Mouse (Mus musculus) heart, adult 18-20 months (tissue): ENCODE results near the gene Rgs17. TPM values are rescaled to one million over a fixed set of nuclear protein-coding genes. Genes with fewer than 3 reads are reported as not detected.
"Not testable (repeated sequence)": the region's sequence is repeated elsewhere in the genome, so short reads cannot be mapped to it uniquely, and the experiment has no call there.

Source experiments
- DNase-seq, 2 experiments: peaks; one replicate each; pipeline ENCODE4 v3.0.0; 2021 to 2022; ENCODE audit warnings: mixed read lengths in 1 of 2
- long read RNA-seq, 2 experiments: library from polyadenylated mRNA; stranded (forward); transcript quantifications; one replicate each; pipeline ENCODE4 v2.0.0; 2021
- total RNA-seq, 2 experiments: library from RNA; stranded (reverse); gene quantifications; 2 replicates each; pipeline ENCODE4 v1.2.3; 2021

Gene Rgs17
- total RNA-seq: 1 to 10 TPM in 1 of 2 experiments, under 1 TPM in 1; 0.67 to 1.1 TPM
- long read RNA-seq, experiment 1: 0 reads
- long read RNA-seq, experiment 2, partial matches to known transcripts: 0 of 1 reads
- long read RNA-seq, experiment 2, other reads (novel, unspliced or antisense): 1 of 1 reads

DNA sequence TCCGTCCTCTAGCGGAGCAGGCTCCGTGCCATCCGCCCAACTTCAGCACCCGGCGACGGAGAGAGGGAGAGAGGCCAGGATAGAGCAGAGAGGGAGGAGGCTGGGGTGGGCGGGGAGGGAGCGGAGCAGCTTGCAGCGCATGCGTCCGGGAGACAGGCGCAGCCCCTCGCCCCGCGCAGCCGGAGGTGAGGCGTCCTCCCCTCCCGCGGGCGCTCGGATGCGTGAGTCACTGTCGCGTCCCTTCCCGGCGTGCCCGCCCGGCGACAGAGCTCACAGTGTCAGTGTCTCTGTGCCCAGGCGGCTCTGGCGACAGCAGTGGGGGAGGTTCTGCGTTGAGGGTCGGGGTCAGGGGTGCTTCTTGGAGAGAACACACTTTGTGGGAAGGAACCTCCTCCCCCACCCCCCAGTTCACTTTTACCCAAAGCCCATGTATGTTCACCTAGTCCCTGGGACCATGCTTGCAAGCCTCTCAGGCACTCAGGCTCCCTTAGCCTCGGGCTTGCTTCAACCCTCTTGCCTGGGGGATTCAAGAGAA is at the start of gene Rgs17:
Gene Rgs17 (minus strand): TSS at position 107 of the 535 bp plus-strand sequence.
- peak; percentile 39 to 49 for DNase-seq

DNA sequence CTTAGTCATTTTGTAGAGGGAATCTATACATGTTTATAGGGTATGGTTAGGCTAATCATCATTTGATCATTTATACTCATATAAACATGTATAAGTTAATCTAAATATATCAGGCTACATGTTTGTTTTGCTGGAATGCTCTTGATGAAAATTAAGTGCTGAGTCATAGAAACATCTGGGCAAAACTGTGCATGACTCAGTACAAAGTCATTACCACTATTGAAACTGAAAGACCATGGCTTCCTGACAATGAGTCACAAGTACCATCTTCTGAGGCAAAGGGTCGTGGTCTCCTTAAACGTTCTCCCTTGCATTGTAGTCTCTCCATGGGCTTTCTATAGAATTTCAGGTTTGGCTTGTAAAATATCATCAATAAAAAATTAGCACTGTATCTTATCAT is 45.5 kb upstream of the Rgs17 start:
- no peak for DNase-seq

DNA sequence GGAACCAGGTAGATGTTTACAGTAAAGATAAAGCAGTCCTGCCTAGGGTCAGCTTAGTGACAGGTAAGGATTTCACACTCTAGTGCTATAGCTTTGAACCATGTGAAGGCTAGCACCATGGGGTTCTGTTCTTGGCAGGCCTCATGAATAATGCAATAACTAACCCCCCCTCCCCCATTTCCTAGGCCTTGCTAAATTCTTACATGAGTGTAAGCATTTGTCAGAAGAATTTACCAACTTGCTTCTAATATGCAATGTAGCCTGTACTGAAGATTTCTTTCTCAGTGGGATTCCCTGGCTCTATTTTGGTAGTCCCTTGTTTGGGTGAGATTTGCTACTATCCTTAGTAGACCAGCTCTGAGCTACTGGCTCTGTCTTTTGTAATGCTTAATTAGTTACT is 31.6 kb upstream of the Rgs17 start:
- DNase-seq: not testable (repeated sequence)

DNA sequence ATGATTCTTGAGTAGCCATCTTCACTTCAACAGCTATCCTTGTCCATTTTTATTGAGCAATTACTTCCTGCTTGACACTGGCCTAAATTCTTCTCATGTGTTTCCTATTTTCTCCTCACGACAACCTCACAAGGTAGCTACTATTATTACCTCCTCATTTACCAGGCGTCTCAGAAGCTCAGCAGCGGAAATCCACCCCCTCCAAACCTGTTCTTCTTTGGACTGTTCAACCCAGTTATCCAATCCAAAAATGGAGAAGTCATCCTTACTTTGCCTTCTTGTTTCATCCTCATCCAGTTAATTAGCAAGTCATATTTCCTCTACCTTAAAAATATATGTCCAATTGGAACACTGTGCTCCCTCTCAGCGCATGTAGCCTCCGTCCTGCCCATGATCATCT is 2.1 kb upstream of the Rgs17 start:
- no peak for DNase-seq

DNA sequence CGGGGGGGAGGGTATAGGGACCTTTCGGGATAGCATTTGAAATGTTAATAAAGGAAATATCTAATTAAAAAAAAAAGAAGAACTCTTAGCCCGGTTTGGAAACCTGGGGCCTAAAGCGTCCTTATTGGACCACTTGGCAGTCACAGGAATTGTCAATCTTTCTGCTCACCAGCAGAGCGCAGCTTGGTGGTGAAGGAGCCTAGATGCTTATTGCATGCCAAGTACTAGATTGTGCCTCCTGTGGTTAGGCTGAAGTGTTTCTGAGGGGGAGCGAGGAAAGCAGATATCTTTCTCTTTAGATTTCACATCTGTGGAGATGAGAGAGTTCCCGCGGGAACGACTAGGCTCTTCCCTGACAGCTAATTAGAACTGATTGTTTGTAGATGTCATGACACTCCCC is 896 bp upstream of the Rgs17 start:
- DNase-seq: no peak

DNA sequence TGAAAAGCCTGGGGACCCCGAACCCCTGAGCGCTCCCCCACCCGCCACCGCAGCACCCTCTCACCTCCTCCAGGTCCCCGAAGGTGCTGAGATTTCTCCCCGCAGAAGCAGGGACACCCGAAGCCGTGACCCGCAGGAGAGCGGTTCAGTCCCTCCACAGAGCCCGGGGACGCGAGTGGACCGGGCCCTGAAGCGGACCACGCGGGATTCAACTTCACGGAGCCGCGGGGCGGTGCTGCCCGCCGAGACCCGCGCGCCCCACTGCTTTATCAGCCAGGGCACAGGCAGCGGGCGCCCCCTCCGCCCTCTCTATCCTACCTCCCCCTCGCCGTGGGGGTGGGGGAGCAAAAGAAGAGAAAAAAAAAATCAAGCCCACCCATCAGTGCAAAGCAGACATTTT is 429 bp downstream of the Rgs17 start:
- no peak for DNase-seq

DNA sequence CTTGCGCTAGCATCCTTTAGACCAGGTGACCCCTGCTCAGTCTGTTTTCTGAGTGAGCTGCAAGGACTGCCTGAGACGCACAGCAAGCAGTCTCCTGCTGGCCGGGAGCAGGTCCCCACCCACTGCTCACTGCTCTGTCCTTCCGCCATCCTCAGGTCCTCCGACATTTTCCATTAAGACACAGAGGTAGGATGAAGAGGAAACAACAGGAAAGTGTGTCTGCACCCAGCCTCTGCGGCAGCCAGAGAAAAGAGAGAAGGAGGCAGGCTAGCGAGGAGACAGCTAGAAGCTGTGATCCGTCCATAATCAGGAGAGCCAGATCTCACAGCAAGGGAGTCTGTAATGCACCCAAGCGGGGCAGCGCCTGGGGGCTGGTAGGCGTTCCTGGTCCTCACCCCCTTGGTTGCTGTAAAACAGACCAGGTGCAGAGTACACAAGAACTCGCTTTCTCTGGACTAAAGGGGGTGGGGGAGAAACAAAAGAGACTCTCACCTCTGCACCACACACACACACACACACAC is 1.1 kb downstream of the Rgs17 start:
- peak in 1 of 2 experiments; percentile 6 for DNase-seq

DNA sequence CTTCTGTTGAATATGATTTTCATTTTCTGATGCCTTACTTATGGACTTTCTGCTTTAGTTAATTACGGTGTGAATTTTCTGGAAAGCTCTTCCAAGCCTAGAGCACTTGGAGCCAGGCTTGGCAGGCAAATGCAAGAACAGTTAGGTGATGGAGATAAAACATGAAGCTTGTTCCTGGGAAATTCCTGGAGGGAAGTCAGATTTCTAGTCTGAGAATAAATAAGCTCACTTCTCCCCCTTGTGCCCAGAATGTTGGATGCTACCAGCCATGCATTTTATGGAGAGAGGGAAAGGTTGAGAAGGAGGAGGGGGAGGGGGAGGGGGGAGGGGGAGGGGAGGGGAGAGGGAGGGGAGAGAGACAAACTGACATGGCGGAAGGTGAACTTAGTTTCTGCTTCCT is 17.8 kb downstream of the Rgs17 start:
- DNase-seq: no peak

DNA sequence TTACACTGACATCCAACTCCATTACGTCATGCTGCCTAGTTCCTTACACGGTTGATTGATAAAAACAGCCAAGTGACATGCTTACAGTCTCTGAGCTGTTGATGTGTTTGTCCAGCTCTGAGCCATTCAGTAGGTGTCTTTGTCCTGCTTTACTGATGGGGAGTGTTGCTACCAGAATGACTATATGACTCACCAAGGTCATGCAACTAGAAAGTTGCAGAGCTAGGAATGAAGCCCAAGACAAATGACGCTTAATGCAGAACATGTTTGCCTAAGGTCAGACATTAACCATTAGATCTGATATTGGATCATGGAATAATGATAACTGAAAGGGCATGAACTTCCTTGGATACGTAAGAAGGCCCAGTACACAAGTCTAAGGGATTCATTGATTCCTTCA is 20.4 kb downstream of the Rgs17 start:
- no peak for DNase-seq

DNA sequence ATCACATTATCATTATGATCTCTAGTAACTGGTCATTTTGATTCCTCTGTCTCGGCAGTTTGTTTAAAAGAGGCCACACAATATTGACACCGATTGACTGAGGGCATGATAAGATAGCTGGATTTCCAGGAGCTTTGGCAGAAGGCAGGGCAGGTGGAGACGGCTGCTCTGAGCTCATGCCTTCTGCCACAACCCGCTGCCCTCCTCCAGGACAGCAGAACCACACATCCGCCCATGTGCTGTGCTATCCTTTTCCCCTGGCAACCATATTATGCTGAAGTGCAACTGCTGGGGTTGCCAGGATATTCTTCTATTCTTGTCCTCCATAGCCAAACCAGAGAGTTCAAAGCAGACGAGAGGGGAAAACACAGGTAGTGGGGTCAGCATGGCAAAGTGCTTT is 21.5 kb downstream of the Rgs17 start:
- DNase-seq: no peak

DNA sequence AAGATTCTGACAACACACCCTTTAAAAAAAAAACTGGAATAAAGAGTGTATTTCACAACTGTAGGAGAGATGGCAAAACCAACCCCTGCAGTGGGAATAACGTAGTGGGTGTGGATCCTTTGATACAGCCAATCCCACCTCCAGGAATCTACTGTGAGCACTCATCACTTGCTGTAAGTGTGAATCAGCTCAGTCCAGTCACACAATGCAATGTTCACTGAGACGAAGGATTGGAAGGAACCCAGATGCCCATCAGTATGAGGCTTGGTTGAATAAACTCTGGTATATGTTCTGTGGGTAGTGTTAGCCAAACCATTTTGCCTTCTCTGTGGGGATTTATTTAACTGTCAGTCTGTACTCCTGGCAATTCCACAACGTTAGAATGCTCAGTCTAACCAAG is 45.1 kb downstream of the Rgs17 start:
- no peak for DNase-seq

DNA sequence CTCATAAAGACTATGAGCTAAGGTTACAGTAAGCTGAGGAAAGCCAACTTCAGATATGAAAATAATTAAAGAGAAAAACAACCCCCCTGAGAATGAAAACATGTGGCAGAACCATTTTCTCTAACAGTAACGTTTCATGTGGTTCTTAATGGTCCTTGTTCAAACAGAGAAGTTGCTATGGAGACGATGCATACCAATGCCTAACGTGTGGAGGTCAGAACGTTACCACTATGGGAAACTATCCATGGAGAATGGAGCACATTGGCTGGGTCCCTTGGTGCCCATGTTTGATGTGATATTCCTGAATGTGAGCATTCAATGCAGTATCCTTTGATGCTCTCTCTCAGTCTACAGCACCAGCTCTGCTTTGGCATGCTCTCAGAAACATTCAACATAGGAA is 51.1 kb downstream of the Rgs17 start:
- no peak for DNase-seq

DNA sequence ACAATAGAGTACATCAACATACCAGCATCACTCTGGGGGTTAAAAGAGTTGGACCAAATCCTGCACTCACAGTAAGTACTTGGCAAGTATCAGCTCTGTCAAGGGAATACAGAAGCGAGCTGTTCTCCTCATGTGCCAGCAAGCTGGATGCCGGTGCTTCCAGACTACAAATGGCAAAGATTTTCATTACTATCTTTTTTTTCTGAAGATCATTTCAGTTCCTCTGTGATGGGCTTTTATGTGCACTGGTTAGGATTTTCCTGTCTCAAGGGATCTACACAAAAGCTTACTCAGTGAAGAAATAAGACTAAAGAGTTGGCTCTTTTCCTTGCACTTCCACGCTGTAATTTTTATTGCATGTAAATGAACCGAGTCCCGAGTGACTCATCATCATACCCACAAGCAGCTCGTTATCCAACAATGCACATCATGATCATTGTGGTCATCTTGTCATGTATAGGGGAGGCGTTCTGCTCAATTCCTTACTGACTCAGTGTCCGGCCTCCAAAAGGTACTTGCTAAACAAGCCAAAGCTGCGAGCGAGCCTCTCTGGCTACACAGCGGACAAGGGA is 54.1 kb downstream of the Rgs17 start:
- peak; percentile 10 to 18 for DNase-seq

DNA sequence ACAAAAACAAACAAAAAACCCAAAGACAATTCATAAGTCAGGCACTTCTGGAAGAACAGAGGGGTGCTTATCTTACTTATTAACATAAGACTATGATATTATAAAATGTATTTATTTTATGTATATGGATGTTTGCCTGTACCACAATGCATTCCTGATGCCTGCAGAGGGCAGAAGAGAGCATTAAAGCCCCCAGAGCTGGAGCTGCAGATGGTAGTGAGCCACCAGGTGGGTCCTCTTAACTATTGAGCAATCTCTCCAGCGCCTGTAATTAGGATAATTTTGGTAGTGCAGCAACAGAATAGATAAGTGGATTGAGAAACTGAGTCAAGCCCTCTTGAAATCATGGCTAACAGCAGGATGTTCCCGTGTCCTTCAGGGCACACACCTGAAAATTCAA is 56.2 kb downstream of the Rgs17 start:
- no peak for DNase-seq

DNA sequence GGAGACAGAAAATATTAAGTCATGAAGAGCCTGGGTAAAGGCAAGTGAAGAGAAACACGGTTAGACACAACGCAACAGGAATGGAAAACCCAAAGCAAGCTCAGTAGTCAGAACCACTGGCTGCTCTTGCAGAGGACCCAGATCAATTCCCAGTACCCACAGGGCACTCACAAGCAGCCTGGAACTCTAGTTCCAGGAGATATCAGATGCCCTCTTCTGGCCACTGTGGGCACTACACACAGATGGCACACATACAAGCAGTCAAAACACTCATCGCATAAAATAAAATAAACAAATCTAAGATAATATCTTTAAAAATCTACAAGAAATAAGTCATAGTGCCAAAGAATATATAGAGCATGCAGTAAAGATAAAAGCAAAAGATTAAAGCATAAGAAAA is 59.5 kb downstream of the Rgs17 start:
- no peak for DNase-seq

DNA sequence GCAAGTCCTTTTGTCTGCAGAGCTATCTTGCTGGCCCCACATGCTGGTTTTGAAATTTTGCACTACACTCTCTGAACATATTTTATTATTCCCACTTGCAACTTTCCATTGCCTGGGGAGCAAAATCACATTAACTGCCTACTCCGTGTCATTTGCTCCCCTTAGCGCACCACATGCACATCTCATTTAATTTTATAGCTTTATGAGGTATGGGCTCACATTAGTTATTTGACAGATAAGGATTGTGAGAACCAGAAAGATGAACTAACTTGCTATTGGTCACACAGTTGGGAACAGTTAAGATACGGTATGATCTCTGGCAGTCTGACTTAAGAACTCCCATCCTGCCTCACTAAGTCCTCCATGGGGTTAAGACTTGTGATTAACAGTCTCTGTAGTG is 61.4 kb downstream of the Rgs17 start:
- no peak for DNase-seq

DNA sequence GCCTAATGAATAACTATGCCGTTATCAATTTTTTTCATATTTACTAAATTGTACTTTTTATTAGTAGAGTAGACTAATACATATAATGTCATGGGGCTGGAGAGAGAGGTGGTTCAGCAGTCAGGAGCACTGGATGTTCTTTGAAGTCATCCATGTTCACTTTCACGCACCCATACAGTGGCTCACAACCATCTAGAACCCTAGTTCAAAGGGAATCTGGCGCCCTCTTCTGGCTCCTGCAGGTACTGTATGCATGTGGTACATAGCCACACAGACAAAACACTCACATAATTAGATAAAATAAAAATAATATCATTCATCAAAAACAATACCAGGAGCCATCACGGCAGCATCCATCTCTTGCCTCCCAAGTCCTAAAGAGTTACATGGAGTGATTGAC is 62.5 kb downstream of the Rgs17 start:
- no peak for DNase-seq

DNA sequence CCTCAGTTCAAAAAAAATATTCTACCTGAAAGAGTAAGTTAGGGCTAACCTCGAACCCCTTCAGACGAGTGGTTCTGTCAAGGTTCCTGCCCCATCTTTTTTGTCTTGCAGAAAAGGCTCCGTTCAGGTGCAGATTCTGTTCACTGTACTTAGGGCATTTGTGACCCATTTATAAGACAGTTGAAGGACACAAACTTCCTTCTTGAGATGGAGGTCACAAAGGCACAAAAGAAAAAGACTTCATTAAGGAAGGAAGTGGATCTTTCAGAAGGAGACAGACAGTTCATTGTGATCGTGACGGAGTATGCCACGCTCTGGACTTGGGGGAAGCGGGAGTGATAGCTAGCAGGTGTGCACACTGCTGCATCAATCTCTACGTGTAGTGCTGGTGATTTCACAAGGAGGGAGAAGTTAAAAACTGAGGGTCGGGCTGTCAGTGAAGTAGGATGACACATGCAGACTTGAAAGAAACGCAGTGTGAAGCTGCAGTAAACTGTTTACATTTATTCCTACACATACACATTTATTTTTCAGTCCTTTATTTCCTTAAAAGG is 64.1 kb downstream of the Rgs17 start:
- no peak for DNase-seq

DNA sequence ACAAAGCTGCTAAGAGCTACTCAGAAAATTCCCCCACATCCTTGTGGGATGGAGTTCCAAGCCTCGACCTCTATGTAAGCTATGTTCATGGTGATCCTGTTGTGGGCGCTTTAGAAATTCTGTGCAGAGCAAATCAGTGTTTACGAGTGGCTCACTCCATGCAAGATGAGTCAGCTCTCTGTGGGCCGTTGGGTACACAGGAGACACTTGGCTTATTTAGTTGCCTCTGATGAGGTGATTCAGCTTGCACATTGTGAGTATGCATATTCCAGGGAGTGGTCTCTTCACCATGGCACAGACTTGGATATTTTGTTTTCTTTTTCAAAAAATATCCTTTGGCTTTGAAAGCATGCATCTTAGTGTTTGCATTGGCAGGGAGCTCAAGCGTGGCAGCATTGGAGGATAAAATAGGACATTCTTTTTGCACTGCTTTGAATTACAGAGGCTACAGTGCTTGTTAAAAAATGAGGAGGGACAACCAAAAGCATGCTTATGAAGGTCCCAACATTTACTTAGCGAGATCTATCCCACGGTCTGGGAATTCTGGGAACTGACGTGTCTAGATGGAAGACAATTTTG is 68.8 kb downstream of the Rgs17 start:
- DNase-seq: no peak

DNA sequence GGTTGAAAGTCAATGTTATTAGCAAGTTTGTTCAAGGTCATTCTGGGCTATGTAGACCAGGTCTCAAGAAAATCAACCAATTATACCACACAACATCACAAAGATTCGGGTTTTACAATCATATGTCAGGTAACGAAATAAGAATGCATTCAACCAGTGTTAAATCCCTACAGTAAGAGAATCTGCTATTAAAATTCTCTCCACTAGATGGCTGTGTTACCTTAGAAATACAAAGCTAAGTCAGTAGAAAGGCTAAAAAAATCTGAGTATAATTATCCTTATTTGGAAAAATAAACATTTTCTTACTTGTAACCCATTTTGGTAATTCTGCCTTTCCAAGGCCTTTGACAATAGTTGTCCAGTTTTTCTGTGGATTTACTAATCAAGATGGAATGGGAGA is 75.3 kb downstream of the Rgs17 start:
- peak in 1 of 2 experiments; percentile 45 for DNase-seq

DNA sequence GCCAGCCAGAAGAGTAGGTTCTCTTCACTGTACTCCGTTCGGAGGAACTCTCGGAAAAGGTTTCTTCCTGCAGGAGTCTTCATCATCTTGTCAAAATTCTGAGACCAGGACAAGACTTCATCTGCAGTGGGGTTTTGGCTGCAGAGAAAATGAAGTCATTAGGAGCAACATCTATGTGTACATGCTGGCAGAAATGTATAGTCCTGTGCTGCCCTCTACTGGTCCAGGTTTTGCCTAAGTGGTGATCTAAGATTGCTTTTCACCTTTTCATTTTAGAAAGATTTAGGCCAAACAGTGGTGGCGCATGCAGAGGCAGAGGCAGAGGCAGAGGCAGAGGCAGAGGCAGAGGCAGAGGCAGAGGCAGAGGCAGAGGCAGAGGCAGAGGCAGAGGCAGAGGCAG is 80.8 kb downstream of the Rgs17 start:
- peak; percentile 14 to 52 for DNase-seq

DNA sequence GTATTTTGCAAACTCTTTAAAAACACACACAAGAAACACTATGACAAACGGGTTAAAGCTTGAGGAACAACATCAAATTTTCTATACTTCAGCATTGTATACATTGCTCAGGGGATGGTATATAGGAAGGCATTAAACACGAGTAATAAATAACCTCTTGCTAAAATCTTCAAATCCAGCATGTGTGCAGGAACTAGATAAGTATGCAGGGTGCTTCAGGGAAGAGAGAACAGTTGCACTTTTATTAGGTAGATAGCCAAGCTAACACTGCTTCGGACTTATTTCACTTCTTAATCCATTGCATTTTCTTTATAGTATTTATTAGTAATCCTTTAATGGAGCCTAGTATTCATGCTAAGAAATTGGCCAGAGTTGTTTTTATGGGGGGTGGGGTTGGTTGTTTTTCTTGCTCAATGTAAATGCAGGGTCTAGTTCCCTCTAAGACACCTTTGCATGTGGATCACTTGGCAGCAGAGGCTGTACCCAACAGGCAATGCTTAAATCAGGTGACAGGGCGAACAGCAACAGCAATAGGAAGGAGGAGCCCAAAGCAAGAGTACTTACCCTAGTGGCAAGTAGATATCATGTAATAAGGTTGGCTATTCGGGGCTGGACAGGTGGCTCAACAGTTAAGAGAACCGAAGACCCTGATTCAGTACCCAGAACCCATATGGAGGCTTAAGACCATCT is 95.7 kb downstream of the Rgs17 start:
- no peak for DNase-seq

DNA sequence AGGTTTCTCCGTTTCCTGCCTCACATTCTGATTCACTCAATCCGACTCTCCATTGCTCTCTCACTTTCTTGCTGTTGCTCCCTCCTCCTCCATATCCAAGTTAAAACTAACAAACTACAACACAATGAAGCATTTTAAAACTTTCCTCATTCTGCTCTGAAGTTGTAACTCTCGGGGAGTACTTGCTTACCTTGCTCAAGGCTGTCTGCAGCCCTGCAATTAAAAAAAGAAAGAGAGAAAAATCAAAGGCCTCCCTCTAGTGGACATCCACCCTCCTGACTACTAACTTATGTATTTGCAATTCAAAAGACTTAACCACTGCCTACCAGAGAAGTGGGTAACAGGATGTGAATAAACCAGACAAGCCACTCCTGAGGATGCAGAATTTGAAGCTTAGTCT is 97.4 kb downstream of the Rgs17 start:
- DNase-seq: peak; percentile 57 to 69
